Mouse (Mus musculus) T-helper 2 cell (primary cell): ENCODE measurements at regions not wholly inside any gene's neighbourhood (a gene's known extent, or its start where the extent isn't known, plus 50 kb on each side); places are given as distances from the start of the nearest gene placed in this dataset.

Source experiments
- in situ Hi-C: fragments of 300-600 bp; cut with MboI, MseI; formaldehyde crosslinking; loops from one replicate; pipeline ENCODE4 v1.15.1; 2025; ENCODE audit warnings: high pct_unique_total_duplicates

DNA sequence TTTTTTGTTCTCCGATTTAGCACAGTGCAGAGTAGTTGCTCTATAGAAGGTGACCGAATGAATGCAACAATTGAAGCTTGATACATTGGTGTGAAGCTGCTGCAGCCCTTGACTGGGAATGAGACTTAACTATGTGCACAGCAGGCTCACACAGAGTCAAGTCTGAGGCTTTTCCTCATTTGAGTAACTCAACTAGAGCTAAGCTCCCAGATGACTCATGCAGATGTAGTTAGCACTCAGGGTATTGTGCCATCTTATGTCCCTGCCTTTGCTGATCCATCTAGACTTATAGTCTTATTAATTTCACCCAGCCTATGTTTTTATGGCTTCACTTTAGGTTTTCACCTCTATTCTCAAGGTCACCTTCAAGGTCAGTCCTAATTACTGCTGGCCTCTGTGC lies 152.8 kb upstream of the Pgrmc2 start:
- in situ Hi-C loops, result loop anchor here (10.0 kb wide), 1 partner anchor 89 kb away; no protein-coding TSS in a partner anchor

DNA sequence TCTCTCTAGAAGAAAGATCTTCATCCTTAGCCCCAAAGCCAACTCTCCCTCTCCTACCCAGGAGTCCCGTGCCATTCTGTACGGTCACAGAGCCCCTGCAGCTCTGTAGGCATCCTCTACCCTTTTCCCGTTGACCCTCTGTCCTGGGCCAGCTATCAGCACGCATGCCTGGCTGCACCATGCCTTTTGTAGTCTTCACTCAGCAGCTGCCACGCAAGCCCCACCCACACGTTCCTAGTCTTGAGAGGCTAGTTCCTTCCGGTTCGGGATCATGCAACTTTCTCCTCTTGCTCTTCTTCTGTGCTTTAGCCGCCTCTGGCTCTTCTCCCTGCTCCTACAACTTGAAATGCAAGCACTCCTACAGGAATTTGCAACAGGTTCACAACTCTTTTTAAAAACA lies 152.1 kb upstream of the Pgrmc2 start:
- in situ Hi-C loops, result loop anchor here (10.0 kb wide), 1 partner anchor 90 kb away; no protein-coding TSS in a partner anchor

DNA sequence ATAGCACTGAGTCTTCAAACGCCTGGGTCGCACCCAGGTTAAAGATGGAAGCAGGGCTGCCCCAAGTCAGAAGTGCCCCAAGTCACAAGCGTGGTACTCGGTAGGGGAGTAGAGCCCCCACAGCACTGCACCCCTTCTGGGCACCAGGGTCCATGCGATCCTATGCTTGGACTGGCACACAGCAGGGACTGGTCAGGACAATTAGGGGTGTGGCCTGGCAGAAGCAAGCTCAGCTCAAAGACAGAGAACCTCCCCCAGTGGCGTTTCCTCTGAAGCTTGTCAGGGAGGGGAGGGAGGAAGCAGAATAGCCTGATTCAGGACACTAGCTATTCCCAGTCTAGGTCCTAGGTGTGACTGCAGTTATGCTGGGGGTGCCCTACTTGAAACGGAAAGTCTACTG lies 151.3 kb upstream of the Pgrmc2 start:
- in situ Hi-C loops, result loop anchor here (10.0 kb wide), 1 partner anchor 91 kb away; no protein-coding TSS in a partner anchor

DNA sequence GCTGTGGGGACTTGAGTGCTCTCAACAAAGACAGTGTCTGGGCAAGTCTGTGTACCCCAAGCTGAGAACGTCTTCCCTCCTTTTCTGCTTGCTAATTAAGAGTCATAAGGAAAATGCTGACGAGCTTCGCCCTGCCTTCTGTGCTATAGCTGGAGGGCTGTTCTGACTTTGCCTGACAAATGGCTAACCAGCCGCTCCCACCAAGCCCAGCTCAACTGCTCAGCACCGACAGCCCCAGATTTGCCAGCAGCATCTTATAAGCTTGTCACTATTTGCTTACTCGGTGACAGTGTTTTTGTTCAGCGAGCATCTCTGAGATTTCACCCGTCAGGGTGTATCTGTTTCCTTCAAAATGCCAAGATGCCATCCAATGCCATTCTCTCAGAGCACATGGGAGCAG lies 150.6 kb upstream of the Pgrmc2 start:
- in situ Hi-C loops, result loop anchor here (10.0 kb wide), 1 partner anchor 91 kb away; no protein-coding TSS in a partner anchor

DNA sequence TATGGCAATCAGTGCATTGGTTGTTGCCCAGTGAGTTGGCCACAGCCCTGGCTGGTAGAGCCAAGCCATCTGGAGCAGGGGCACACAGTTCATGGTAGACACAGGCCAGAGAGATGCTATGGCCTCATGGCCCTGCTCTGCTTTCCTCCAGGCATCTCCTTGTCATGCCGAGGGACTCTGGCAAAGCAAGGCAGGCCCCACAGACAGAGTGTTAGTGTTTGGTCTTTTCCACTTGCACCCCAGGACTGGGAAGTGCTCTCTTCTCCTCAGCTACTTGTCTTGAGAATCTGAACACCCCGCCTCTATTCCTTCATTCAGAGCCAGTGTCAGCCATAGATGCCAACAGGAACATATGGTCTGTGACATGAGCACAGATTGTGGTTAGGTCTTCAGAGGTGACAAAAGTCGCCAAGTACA lies 148.1 kb upstream of the Pgrmc2 start:
- in situ Hi-C loops, result loop anchor here (10.0 kb wide), 1 partner anchor 94 kb away; no protein-coding TSS in a partner anchor

DNA sequence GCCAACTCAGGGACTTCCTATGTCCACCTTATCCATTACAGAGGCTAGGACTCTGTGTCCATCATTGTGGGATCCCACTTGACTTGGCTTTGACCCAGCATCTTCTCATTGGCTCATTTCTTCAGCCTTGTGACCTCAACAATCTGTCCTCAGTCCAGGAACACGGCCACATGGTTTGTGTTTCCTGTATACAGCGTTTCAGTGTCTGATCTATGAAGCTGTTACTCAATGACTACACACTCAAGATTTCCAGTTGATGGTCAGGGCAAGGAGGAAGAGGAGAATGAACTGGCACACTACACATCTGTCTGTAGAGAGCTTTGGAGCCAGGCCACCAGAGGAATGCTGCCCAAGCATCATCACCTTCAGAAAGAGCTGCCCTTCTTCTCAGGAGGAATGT lies 146.6 kb upstream of the Pgrmc2 start:
- in situ Hi-C loops, result no loop called here

DNA sequence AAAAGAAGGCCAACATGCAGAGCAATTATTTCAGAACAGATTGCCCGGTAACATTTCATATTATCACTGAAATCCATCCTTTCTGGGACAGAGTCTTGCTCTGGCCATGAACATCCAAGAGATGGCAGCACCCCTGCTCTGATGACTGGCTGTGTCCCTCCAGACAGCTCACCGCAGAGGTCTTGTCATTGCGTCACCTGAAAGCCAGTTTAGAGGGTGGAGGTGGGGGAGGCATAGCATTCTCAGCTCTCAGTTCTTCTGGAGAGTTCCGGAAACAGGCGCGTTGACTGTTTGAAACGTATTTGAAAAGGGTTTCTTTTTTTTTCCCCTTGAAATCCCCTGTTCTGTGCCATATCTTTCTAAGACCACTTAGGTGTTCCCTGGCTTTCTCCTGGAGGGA lies 145.7 kb upstream of the Pgrmc2 start:
- in situ Hi-C loops, result no loop called here

DNA sequence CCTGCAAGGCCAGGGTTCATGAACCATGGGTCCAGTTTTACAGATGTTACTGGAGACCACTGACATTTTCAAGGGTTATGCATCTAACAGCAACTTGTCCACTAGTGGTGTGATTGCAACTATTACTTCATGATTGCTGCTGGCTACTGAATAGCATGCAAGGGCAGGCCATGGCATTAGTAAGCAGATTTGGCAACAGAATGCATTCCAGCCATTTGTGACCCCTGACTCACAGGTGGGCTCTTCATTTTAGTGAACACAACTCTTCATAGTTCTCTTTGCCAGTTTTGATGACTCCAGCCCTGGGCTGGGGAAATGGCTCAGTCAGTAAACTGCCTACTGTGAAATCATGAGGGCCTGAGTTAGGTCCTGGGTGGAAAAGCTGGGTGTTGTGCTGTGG lies 137.9 kb upstream of the Pgrmc2 start:
- in situ Hi-C loops, result no loop called here

DNA sequence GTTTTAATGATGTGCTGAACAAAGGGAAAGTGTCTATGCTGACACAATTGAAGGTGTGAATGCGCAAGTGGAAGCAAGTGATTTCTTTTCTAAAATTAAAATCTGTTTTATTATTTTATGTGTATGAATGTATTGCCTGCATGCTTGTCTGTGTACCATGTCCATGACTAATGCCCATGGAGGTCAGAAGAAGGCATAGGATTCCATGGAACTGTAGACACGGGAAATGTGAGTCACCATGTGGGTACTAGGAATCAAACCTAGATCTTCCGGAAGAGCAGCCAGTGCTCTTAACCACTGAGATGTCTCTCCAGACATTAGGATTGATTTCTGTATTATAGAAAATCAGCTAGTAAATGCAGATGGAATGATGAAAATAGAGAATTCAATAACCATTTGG lies 134.9 kb upstream of the Pgrmc2 start:
- in situ Hi-C loops, result loop anchor here (10.0 kb wide), 1 partner anchor 347 kb away; no protein-coding TSS in a partner anchor

DNA sequence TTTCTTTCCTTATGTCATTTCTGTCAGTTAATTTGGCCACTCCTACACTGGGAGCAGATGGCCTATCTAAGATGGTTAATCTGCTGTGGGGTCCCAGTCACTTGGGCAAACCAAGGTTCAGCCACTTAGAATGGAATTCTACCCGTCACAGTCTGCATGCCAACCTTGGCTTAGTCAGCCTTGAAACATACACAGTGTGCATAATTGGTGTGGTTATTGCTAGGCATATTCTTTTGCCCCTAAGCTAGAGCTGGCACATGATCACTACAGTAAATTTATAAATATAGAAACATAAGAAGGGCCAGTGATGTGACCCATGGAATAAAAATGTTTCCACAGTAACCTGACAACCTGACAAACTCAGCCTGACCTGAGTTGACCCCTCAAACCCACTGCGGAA lies 130.7 kb upstream of the Pgrmc2 start:
- in situ Hi-C loops, result loop anchor here (10.0 kb wide), 1 partner anchor 351 kb away; no protein-coding TSS in a partner anchor

DNA sequence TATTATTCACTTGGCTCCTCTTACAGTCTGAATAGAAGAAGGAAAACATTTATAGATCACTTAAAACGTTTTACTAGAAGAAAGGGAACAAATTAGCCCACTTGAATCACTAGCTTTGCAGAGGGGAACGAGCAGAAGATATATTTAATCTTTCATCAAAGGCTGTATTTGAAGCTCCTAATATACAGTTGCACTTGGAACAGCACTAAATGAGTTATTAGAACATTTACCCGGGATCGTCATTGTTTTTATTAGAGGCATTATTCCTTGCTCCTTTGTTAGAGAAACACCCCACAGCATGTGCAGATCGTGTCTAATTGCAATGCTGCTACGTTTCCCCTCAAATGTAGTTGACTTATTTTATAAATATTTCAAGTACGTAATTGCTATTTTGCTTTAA lies 127.5 kb upstream of the Pgrmc2 start:
- in situ Hi-C loops, result loop anchor here (10.0 kb wide), 1 partner anchor 354 kb away; no protein-coding TSS in a partner anchor

DNA sequence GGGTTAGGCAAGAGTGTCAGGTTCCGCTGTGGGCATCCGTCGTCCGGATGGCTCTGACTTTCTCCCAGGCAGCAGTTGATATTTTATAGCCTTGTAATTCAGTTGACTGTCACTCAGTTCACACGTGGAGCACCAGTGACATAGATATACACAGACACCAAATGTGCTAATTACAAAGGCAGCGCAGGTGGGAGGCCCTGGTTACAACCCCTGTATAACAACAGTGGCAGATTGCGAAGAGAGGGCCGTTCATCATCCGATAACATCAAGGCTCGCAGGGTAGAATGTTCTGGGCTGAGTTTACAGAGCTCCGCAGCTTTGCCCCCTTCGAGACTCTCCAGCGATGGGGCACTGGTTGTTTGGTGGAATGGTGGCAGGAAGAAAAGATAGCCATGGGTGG lies 120.0 kb upstream of the Pgrmc2 start:
- in situ Hi-C loops, result no loop called here

DNA sequence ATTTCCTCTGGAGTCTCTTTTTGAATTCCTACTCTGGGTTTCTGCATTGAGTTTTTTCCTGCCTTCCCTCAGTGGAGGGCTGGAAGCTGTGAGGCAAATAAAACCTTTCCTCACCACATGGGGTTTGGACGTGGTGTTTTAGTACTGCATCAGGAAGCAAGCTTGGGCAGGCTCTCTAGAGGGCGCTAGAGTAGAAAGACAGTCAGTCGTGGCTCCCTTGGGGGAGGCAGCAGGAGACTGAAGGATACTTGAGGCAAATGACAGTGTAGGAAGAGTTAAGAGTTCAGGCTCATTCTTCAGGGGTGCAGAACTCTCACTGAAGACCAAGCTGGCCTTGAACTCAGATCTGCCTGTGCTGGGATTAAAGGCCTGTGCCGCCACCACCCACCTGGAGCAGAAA lies 118.9 kb upstream of the Pgrmc2 start:
- in situ Hi-C loops, result no loop called here

DNA sequence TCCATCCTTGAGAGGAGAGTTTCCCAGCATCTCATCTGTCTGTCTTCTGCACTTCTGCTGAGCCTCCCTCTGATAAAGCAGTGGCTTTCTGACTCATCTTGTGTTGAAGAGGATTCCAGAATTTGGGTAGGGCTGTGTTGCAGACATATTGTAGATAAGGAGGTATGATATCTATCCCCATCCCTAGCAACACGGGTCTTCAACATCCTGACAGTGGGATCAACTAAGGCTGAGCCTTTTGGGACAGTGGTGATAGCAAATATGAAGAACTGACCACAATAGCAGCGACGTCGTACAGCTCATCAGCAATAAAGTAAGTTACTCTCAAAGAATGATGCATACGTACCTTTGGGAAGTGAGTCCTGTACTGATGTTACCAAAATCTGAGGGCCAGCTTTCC lies 117.2 kb upstream of the Pgrmc2 start:
- in situ Hi-C loops, result no loop called here

DNA sequence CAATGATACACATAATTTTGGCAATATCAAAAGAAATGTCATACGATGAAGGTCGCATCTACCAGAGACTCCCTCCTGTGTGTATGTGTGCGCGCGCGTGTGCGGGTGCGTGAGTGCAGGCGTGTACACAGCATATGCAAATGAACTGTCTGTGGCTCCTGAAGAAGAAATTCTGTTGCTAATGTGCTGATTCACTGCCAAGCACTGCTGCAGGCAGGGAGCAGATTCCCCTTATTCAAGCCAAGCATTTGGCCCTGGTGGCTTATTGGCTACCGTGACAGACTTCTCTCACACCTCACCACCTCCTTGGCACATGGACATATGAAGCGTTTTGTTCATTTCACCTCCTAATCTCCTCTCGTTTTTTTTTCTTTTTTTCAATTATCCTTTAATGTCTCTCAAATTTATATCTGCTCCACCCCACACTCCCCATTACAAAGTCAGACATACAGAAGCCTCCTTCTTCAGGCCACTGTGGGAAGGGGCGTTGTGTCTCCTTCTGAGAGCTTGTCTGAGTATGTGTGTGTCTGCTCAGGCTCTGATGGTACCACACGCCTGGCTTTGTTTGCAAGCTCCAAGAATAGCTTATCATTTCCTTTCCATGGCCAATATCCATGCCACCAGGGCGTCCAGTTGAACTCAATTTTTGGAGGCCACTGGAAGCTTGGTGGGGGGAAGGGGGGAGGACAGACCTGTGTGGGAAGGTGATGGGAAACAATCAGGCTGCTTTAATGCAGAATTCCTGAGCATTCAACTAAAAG lies 115.5 kb upstream of the Pgrmc2 start:
- in situ Hi-C loops, result no loop called here

DNA sequence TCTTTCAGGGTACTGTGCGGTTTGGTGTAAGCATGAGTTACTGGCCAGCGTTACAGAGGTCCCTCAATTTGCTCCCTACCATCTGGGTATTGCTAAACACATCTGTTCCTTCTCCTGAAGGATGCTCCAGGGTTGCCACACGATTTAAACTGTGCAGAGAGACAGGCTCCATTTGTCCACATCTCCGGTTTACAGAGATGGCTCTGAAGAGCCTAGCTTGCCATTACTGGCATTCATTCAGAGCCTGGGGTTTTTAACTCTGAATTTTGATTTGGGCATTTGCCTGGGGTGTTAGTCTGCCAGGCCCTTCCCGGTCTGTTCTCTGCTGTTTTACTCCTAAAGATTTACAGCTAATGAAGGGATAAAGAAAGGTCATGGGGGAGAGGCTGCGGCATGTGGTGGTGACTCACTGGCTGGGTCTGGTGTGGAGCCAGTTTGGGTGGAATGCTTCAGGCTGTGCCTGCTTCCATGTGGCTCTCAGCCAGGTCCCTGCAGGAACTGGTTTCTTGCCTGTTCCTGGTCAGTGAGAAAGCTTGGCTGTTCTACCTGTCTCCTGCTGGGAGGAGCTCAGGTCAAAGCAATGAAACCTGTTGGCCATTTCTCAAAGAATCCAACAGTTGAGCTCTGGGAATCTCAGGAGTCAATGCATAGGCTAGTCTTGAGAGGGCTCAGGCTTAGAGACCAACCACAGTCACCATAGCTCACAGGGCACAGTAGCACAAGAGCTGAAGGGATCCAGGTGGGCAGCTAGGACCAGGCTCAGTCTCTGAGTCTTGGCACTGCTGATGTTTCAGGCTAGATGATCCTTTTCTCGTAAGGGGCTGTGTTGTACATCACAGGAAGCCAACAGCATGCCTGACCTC lies 112.5 kb upstream of the Pgrmc2 start:
- in situ Hi-C loops, result no loop called here

DNA sequence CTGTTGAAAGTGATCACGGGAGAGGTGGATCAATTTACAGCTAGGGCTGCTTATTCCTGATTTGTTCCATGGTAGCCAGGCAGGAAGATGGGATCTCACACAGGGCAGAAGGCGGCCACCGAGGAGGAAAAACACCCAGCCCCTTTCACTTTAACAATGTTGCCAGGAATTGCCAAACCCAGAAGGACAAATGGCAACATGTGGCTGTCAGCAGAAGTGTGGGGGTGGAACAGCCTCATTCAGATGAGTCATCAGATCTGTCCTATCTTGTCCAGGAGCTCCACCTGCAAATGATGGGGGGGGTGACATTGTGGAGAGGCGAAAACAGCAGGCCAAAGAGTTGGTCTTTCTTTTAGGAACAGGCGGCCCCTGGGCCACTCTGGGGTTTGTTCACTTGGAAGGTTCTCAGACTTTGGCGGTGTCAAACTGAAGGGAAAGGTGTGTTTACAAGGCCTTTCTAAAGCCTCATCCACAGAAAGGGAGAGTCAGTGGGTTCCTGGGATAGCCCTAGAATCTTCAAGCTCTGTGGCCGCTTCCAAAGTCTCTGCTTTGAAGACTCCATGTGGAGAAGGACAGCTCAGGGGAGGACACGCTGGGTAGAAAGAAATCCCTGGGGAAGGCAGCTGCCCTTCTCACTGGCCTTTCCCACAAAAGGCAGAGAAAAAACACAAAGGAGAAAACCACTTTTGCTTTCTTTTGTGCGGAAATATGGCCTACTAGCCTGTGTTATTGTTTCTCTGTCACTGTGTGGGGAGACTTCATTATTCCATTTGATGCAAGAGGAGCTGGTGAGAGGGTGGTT lies 111.7 kb upstream of the Pgrmc2 start:
- in situ Hi-C loops, result no loop called here

DNA sequence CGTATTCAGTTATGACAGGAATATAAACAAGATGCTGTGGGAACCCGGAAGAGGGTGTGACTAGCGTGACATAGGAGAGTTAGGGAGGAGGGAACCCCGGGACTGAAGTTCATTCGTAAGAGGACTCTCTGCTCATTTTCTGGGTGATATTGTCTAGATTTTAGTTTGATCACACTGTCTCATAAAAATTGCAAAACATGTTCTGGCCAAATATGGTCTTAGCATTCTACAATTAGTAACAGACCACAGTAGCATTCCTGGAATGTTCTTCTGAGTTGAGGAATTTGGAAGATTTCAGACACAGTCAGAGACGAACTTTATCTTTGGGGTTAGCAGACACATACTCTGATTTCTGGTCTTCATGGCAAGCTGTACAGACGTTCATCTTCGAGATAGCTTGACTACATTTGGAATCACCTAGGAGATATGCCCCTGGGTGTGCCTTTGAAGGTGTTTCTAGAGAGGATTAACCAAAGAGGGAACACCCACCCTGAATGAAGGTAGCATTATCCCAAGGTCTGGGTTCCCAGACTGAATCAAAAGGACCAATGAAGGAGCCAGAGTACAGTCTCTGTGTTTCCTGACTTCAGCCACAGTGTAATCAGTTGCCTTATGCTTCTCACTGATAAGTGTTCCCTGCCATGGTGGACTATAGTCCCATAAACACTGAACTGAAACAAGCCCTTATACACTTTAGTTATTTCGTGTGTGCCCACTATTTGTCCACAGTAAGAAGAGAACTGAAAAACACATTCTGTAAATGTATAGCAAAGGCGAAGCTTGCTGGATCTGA lies 102.7 kb upstream of the Pgrmc2 start:
- in situ Hi-C loops, result no loop called here

DNA sequence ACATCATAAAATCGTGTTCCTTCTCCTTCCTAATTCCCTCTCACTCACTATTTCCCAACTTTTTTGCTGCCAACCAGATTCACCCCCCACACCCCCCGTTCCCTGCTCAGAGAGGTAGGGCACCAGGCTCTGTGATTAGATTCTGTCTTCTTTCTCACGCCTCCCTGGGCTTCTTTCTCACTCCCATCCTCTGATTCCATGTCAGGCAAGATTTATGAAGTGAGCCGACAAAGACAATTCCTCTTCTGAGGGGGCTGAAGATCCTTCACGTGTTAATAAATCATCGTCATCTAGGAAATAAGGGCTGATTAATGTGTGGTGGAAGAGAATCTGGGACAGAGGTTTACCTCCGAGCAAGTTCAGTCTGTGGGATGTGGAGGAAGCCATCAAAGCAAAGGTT lies 101.5 kb upstream of the Pgrmc2 start:
- in situ Hi-C loops, result no loop called here

DNA sequence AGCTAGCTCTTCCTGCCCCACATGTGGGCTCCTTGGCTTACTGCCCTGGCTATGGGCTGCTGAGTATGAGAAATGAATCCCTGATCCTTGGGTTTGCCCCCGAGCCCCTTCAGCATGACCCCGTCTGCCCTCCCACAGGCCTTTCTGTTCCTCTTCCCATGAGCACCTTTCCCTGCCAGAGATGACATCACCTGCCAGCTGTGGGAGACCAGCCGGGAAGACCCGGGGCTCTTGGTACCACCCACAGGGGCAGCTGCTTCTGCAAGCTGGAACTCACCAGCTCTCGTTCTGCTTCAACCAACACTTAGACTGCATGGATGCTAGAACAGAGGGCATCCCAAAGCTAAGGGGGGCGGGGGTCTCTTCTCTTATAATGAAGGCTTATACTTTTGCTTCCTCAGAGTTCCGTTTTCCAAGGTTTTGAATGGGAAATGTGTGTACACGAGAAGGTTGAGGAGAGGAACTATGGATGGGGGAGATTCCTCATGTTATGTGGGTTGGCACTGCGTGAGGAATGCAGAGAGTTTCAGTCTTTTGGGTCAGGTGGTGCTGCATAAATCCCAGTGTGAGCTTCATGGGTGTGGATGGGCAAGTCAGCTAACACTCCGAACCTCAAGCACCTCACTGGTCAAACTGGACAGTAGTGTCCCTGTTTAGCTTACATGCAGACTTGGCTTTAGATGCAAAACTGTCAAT lies 100.2 kb upstream of the Pgrmc2 start:
- in situ Hi-C loops, result no loop called here
